Mouse (Mus musculus): ENCODE measurements around the gene Syn2.
"Not testable (repeated sequence)": the region's sequence is repeated elsewhere in the genome, so short reads cannot be mapped to it uniquely, and the experiment has no call there.

Gene Syn2

GRCm38 (mm10) chr6:115178826-115179225 is 44.1 kb downstream of the Syn2 start:
- no peak for DNase-seq (ENCODE audit: low spot score)

GRCm38 (mm10) chr6:115181094-115181493 is 46.4 kb downstream of the Syn2 start:
- DNase-seq (ENCODE audit: low spot score), result no peak

DNA sequence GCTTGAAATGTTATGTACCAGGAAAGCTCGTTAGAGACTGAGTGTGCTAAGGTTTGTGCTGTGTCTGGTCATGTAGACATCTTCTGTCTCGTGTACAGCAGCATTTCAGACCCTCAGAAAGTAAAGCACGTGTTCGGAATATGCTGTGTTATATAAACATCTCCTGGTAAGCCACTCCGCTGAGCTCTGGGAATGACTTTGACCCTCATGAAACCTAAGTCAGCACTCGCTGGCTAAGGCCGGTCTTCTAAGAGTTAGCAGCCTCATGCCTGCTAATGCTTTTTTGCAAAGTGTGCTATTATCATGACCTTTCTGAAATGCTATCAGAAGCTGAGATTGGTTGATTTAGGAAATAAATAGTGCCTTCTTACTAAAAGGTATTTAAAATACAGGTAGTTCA is 56.4 kb downstream of the Syn2 start:
- no peak for DNase-seq (ENCODE audit: low spot score)

- no peak for DNase-seq (ENCODE audit: low spot score)
Measured at GRCm38 (mm10) chr6:115200753-115201152, 66.1 kb downstream of the Syn2 start.

DNA sequence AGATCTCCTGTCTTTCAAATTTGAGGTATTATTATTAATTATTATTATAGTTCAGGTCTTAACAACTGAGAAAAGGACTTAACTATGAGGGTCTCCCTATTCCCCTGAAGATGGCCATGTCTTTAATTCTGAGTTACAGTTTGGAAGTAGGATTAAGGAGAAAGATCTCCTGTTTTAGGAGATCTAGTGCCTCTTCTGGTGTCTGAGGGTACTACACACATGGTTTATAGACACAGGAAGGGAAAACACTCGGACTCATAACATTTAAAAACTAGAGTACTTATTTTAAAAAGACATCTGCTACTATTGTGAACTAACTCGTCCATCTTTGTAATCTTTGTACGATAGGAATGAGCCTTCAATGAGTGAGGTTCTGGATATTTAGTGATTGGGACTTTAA is 68.3 kb downstream of the Syn2 start:
- DNase-seq (ENCODE audit: low spot score), result no peak

DNA sequence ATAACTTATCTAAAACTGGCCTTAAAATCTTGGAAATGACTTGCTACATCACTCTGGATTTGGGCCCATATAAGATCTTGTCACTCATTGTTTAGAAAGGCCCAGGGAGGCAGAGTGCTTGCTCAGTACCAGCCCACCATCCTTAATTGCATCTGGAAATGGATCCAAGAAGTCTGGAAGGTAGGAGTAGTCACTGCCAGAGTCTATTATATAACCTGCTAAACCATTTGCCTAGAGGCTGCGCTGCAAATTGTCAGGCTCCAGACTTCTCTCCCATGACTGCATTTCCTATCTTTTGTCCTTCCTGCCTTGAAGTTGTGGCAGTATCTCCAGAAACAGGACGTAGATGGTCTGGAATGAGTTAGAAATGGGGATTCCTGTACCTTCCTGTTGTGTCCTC is 75.5 kb downstream of the Syn2 start:
- DNase-seq (ENCODE audit: low spot score), result no peak

DNA sequence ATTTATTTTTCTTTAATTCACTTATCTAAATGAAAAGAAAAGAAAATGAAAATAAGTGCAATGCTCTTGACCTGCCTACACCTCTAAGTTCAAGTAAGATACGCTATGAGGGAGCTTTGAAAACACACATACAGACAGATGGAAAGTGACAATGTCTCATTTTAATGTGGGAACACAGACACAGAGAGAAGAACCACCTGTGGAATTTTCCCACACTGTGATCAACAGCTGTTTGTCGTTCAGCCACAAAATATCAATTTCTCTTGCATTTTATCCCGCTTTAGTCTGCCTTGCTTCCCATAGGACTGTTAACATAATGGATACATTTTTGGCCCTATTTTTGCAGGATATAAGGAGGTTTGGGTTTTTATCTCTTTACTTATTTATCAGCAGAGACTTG is 76.1 kb downstream of the Syn2 start:
- no peak for DNase-seq (ENCODE audit: low spot score)

GRCm38 (mm10) chr6:115212132-115212903 is 77.6 kb downstream of the Syn2 start:
- DNase-seq (ENCODE audit: low spot score), result no peak

GRCm38 (mm10) chr6:115213129-115213528 is 78.4 kb downstream of the Syn2 start:
- no peak for DNase-seq (ENCODE audit: low spot score)

GRCm38 (mm10) chr6:115221215-115221641 is 86.5 kb downstream of the Syn2 start:
- DNase-seq (ENCODE audit: low spot score), result peak; percentile 45

- DNase-seq (ENCODE audit: low spot score), result peak; percentile 78
Measured at GRCm38 (mm10) chr6:115225519-115225918, 90.8 kb downstream of the Syn2 start.

DNA sequence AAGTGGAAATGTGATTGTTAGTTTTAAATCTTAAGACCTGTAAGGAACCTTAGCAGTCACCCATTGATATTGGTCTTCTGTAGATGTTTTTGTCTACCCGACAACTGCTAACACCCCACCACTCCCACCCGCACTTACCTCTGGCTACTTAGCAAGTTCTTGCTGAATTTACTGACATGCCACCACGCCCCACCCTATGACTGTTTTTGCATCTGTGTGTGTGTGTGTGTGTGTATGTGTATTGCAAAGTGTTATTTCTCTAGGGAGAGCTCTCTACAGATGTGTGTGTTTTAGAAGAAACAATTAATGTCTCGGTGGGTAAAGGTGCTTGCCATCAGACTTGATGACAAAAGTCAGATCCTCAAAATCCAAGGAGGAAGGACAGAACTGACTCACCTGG is 92.3 kb downstream of the Syn2 start, which contains the start of gene Gm17482:
Gene Gm17482, plus strand, starts transcription at position 301 of the 400 bp plus-strand sequence.
- no peak for DNase-seq (ENCODE audit: low spot score)

DNA sequence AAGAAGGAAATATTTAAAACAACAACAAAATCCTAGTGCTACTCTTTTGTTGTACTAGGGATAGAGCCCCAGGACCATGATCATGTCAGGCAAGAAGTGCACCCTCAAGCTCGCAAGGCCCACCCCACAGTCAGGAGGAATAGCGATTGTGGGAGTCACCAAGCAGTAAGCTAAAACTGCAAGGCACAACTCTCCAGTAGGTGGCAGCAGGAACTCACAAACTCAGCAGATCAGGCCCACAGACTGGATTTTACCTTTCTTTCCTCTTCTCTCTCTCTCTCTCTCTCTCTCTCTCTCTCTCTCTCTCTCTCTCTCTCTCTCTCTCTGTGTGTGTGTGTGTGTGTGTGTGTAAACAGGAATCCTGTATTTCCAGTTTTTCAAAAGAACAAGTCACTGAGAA is 92.8 kb downstream of the Syn2 start:
- DNase-seq (ENCODE audit: low spot score), result peak; percentile 88

DNA sequence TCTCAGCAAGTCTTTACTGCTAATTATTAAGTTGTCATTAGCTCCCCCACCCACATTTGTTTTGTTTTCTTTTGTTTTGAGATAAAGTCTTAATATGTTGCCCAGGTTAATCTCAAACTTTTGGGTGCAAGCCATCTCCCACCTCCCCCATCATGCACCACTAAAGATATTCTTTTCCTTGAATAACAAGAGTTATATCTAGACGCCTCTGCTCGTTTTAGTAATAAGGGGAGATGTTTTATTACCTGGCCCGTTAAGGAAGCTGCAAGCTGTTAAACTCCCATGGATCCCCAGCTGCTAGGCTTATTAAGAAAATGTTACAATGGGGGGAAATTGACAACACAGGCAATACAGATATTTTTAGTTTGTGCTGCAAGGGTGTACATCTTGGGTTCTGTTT is 95.9 kb downstream of the Syn2 start:
- DNase-seq (ENCODE audit: low spot score), result no peak

DNA sequence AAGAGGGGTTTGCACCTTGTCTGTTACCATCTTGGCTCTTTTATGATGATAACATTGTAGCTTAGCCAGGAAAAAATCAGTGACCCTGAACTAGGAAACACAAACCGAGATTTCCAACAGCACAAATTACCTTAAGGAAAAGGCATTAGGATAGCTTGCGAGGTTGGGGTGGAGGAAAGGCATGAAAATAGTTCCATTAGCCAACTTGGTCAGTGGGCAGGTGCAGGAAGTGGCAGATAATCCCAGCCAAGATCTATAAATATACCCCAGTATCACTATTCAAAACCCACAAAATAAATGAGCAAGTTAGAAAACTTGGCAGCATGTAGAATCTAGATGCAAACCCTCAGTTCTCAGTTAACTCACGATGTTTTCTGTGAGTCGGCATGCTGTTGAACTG is 97.1 kb downstream of the Syn2 start:
- no peak for DNase-seq (ENCODE audit: low spot score)

DNA sequence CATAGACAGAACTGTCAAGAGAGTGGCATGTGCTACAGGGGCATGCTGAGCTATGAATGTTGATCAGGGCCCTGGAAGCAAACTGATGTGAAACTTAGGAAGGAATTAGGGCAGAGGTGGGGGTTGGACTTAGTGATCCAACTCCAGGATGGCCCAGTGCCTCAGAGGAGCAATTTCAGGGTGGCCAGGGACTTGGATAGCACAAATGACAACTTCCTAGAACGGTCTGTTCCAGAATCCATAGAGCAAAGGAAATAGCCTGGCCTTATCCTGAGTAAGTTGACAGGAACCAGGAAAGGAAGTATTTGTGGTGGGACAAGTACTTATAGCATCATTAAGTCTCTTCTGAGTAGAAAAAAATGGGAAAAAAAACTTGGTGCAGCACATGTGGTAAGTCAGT is 97.9 kb downstream of the Syn2 start:
- no peak for DNase-seq (ENCODE audit: low spot score)

- no peak for DNase-seq (ENCODE audit: low spot score)
Measured at GRCm38 (mm10) chr6:115238031-115239027, 103.6 kb downstream of the Syn2 start.

DNA sequence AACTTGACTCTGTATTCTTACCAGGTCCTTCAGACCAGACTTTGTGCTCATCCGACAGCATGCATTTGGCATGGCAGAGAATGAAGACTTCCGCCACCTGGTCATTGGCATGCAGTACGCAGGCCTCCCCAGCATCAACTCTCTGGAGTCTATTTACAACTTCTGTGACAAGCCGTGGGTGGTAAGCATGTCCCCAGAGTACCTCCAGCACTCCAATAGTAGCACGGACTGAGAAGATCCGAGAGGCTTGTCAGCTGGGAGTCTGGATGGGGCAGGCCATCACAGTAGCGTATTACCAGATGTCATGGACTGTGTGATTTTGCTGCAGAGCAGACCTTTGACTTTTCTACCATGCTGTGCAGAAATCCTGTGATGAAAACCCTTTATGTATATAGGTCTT is 104.6 kb downstream of the Syn2 start:
- no peak for DNase-seq (ENCODE audit: low spot score)

GRCm38 (mm10) chr6:115240431-115240830 is 105.7 kb downstream of the Syn2 start:
- not testable (repeated sequence) for DNase-seq (ENCODE audit: low spot score)

- DNase-seq (ENCODE audit: low spot score), result no peak
Measured at GRCm38 (mm10) chr6:115241131-115241699, 106.5 kb downstream of the Syn2 start.

GRCm38 (mm10) chr6:115241939-115242338 is 107.2 kb downstream of the Syn2 start:
- no peak for DNase-seq (ENCODE audit: low spot score)

DNA sequence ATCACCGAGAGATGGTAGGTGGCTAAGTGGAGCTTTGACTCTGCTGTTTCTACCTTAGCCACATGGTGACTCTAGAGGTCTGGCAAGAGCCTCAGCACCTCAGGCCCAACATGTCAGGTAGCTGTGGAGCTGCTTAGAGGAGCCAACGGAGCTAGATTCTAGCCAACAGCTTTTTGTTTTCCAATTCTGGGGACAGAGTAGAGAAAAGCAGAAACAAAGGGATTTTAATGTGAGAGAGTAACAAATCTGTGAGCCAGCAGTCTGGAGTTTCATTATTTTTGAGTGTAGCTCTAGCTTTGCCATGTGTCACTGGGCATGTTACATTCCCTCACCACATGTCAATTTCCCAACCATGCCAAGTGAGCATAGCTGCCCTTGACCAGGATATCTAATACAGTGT is 109.5 kb downstream of the Syn2 start:
- DNase-seq (ENCODE audit: low spot score), result no peak

Data from layer of hippocampus, adult 11-12 months (tissue).